Mouse (Mus musculus) ES-Bruce4 (cell line): ENCODE data around the gene Prlr. TPM values are rescaled to one million over a fixed set of nuclear protein-coding genes. Genes with fewer than 3 reads are reported as not detected.

Experiments
- H3K27ac ChIP-seq: 2 replicates; pipeline ENCODE4 v1.5.1; 2012; ENCODE audit warnings: low read length, inconsistent platforms; ENCODE audit not compliant: insufficient read depth
- H3K27me3 ChIP-seq: 2 replicates; pipeline ENCODE4 v1.6.1; 2012; ENCODE audit warnings: mild to moderate bottlenecking, low read length, inconsistent platforms; ENCODE audit not compliant: control insufficient read depth, poor library complexity, insufficient read depth, severe bottlenecking
- H3K36me3 ChIP-seq: 2 replicates; pipeline ENCODE4 v1.6.1; 2012; ENCODE audit warnings: inconsistent platforms, mild to moderate bottlenecking, low read length, moderate library complexity; ENCODE audit not compliant: control insufficient read depth, poor library complexity, insufficient read depth, severe bottlenecking
- H3K4me1 ChIP-seq: one replicate; pipeline ENCODE4 v1.8.1; 2011; ENCODE audit warnings: low read length; ENCODE audit not compliant: control insufficient read depth, insufficient read depth
- H3K4me3 ChIP-seq: 2 replicates; pipeline ENCODE4 v1.5.1; 2011; ENCODE audit warnings: low read depth, mild to moderate bottlenecking, low read length
- H3K9ac ChIP-seq: 2 replicates; pipeline ENCODE4 v1.6.1; 2012; ENCODE audit warnings: low read depth, mild to moderate bottlenecking, inconsistent platforms; ENCODE audit not compliant: poor library complexity, severe bottlenecking
- H3K9me3 ChIP-seq: replicated peaks from 2 replicates; pipeline ENCODE4 v1.6.1; 2012; ENCODE audit warnings: mild to moderate bottlenecking, low read length, inconsistent platforms; ENCODE audit not compliant: control insufficient read depth, poor library complexity, insufficient read depth, severe bottlenecking
- CTCF ChIP-seq: IDR thresholded peaks from one replicate; pipeline ENCODE4 v1.8.1; 2011; ENCODE audit warnings: low read depth, low read length
- EP300 ChIP-seq: IDR thresholded peaks from 2 replicates; pipeline ENCODE4 v1.6.1; 2011; ENCODE audit warnings: low read depth, low read length; ENCODE audit not compliant: insufficient read depth
- POLR2A ChIP-seq: IDR thresholded peaks from one replicate; pipeline ENCODE4 v1.8.1; 2011; ENCODE audit warnings: low read length; ENCODE audit not compliant: insufficient read depth
- polyA plus RNA-seq: library from polyadenylated mRNA; stranded (reverse); fragments of >200 nt; gene quantifications from 2 replicates; pipeline ENCODE4 v1.2.4, GENCODE M21; 2011; ENCODE audit warnings: low read depth; ENCODE audit not compliant: missing spikeins, insufficient read depth, insufficient read length

Gene Prlr
- polyA plus RNA-seq, 1 experiment = 2.6 TPM

DNA sequence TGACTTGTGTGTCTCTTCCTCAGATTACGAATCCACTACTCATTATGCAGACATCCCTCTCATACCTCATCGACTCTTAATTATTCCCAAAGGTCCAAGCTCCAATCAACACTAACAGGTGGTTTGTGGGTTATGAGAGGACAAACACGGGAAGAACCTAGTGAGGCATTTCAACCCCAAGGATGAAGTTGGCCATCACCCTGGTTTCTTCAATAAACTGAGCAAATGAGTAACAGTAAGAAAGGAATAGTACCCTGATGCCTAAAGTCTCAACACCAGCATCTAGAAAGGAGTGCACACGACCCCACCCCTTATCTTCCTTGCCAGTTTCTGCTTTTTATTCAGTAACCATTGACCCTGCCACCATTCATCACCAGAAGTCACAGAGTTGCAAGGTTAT is 100.4 kb downstream of the Prlr start:
- Histone ChIP-seq H3K9me3 (no peaks in the 10 kb centered on the region), H3K27me3 (no peaks in the 10 kb centered on the region), H3K4me3 (no peak overlapping the region), H3K9ac (no peak overlapping the region), H3K36me3 (no peaks in the 10 kb centered on the region), H3K4me1 (no peaks in the 10 kb centered on the region), H3K27ac (no peak overlapping the region)
- no peak for TF ChIP-seq EP300
- no peak for TF ChIP-seq CTCF
- TF ChIP-seq POLR2A = no peak

DNA sequence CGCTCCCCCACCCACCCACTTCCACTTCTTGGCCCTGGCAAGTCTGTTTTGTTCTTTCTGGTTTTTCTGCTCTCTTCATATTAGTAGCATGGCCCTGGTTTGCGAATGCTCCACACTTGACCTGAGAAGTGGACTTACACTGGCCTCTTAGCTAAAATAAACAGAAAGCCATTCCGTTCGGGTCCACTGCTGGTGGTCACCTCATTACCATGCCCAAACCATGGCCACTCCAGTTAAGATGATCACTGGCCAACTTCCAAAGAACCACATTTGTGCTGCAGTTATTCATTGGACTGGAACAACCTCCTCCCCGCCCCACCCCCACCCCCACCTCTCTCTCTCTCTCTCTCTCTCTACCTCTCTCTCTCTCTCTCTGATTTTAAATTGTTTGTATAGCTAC is 104.5 kb downstream of the Prlr start:
- Histone ChIP-seq H3K27ac (no peak overlapping the region), H3K9ac (no peak overlapping the region), H3K9me3 (no peaks in the 10 kb centered on the region), H3K4me3 (no peak overlapping the region), H3K4me1 (no peaks in the 10 kb centered on the region), H3K27me3 (no peaks in the 10 kb centered on the region), H3K36me3 (no peaks in the 10 kb centered on the region)
- no peak for TF ChIP-seq POLR2A
- no peak for TF ChIP-seq CTCF
- TF ChIP-seq EP300 = no peak

GRCm38 (mm10) chr15:10283661-10284060 is 106.6 kb downstream of the Prlr start:
- Histone ChIP-seq H3K36me3 (no peaks in the 10 kb centered on the region), H3K27me3 (no peaks in the 10 kb centered on the region)

GRCm38 (mm10) chr15:10296570-10296969 is 119.5 kb downstream of the Prlr start:
- Histone ChIP-seq H3K9me3 (no peaks in the 10 kb centered on the region), H3K4me3 (no peak overlapping the region), H3K9ac (no peak overlapping the region), H3K4me1 (no peaks in the 10 kb centered on the region), H3K27me3 (no peaks in the 10 kb centered on the region), H3K27ac (no peak overlapping the region), H3K36me3 (no peaks in the 10 kb centered on the region)
- no peak for TF ChIP-seq CTCF
- TF ChIP-seq EP300 = no peak
- no peak for TF ChIP-seq POLR2A

More at GRCm38 (mm10) chr15:10283661-10284060, 106.6 kb downstream of the Prlr start:
- Histone ChIP-seq H3K9me3 (no peaks in the 10 kb centered on the region), H3K4me3 (no peak overlapping the region), H3K4me1 (no peaks in the 10 kb centered on the region), H3K27ac (no peak overlapping the region), H3K9ac (no peak overlapping the region)
- no peak for TF ChIP-seq POLR2A
- no peak for TF ChIP-seq CTCF
- no peak for TF ChIP-seq EP300

- Histone ChIP-seq H3K27me3 (no peaks in the 10 kb centered on the region), H3K27ac (no peak overlapping the region), H3K36me3 (no peaks in the 10 kb centered on the region), H3K4me3 (no peak overlapping the region), H3K9ac (no peak overlapping the region), H3K9me3 (no peaks in the 10 kb centered on the region), H3K4me1 (no peaks in the 10 kb centered on the region)
- TF ChIP-seq POLR2A (no peak), CTCF (no peak), EP300 (no peak)
Measured at GRCm38 (mm10) chr15:10298058-10298457, 121.0 kb downstream of the Prlr start.

DNA sequence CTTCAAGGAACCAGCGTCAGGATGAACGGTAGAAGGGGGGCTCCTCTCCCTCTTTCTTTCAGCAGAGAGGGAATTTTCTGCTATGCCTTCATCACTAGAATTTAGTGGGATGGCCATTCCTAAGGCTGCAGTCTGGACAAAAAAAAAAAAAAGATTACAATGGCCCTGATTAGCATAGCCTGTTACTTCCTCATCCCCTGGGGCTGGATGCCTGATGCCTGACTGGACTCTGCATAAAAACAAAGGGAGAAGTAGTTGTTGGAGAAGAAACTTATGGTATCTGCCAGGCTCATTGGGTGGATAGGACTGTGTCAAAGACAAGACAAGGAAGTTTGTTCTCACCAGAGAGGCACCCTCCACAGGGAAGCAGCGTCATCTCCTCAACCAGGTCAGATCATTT is 122.4 kb downstream of the Prlr start:
- H3K9ac ChIP-seq = no peak overlapping the region
- H3K27me3 ChIP-seq = no peaks in the 10 kb centered on the region
- H3K4me1 ChIP-seq = no peaks in the 10 kb centered on the region
- H3K4me3 ChIP-seq = no peak overlapping the region
- H3K9me3 ChIP-seq = no peaks in the 10 kb centered on the region
- no peaks in the 10 kb centered on the region for H3K36me3 ChIP-seq
- no peak overlapping the region for H3K27ac ChIP-seq
- no peak for TF ChIP-seq EP300
- TF ChIP-seq CTCF = no peak
- TF ChIP-seq POLR2A = no peak

GRCm38 (mm10) chr15:10306461-10306860 is 129.4 kb downstream of the Prlr start:
- Histone ChIP-seq H3K9ac (no peak overlapping the region), H3K4me3 (no peak overlapping the region), H3K36me3 (no peaks in the 10 kb centered on the region), H3K4me1 (no peaks in the 10 kb centered on the region), H3K27me3 (no peaks in the 10 kb centered on the region; the same call in 1 of the 2 replicates), H3K9me3 (no peaks in the 10 kb centered on the region), H3K27ac (no peak overlapping the region)
- TF ChIP-seq POLR2A (no peak), CTCF (no peak), EP300 (no peak)
